Mouse (Mus musculus) MEL-GATA-1-ER (cell line): ENCODE measurements at regions not wholly inside any gene's neighbourhood (a gene's known extent, or its start where the extent isn't known, plus 50 kb on each side); places are given as distances from the start of the nearest gene placed in this dataset.

Experiments
- DNase-seq: peaks from one replicate; pipeline ENCODE4 v3.0.0-alpha.2; 2012; ENCODE audit warnings: low read depth; ENCODE audit errors: extremely low read depth

DNA sequence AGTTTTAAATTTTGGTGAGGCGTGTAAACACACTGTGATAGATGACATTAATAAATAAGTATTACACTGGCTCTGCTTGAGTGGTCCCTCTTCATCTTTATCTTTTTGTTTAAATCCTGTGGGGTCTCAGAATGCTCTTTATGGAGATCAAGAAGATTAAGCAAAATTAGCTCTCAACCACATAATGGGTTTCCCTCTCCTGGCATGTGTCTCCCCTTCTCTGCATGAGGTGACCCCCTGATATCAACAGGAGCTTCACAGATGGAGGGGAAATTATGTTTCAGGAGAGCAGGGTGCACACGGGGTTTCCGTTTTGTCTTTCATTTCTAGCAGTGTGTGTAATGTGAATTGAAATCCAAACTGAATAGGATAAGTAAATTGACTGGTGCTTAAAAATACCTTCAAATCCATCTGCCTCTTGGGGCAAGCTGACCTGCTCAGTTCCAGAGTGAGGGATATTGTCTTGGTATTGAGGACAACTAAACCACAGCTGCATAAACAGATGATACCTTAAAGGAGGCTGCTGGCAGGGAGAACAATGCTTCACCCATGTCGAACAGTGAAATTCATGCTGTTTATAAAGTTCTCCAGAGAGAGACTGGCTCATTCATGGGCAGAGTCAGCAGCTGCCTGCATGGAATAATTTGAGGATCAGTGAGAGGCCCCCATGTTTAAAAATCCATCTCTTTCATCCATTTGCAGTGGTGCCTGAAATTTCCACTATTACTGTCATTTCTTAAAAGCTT, 518.3 kb upstream of the Nr2f1 start:
- DNase-seq: no peak

DNA sequence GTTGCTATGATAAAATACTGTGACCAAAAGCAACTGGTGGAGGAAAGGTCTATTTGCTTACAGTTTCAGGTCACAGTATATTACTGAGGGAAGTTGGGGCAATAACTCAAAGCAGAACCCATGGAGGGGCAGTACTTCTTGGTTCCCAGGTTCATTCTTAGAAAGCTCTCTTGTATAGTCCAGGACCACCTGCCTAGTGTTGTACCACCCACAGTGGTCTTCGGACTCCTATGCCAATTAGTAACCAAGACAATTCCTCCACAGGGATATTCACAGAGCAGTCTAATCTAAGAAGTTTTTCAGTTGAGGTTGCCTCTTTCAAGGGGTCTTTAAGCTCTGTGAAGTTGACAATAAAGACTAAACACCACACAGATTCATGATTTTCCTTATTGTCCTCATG, 517.6 kb upstream of the Nr2f1 start:
- no peak for DNase-seq

DNA sequence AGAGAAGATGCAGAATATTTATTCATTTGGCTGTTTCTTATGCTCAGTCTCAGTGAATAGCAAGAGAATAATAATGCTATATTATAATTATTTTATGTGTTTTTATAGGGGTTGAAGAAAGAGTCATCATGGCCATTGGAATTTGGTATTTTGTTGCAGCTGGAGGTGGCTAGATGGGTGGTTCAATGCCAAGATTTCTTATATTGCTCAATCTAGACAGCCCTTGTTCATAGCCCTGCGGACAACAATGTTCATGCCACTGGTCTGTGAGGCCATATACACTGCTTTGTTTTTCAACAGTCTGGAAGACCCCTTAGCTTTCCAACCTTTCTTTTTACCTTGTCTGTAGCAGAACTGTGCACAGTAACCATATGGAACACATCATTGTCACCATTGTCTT, 505.1 kb upstream of the Nr2f1 start:
- no peak for DNase-seq

DNA sequence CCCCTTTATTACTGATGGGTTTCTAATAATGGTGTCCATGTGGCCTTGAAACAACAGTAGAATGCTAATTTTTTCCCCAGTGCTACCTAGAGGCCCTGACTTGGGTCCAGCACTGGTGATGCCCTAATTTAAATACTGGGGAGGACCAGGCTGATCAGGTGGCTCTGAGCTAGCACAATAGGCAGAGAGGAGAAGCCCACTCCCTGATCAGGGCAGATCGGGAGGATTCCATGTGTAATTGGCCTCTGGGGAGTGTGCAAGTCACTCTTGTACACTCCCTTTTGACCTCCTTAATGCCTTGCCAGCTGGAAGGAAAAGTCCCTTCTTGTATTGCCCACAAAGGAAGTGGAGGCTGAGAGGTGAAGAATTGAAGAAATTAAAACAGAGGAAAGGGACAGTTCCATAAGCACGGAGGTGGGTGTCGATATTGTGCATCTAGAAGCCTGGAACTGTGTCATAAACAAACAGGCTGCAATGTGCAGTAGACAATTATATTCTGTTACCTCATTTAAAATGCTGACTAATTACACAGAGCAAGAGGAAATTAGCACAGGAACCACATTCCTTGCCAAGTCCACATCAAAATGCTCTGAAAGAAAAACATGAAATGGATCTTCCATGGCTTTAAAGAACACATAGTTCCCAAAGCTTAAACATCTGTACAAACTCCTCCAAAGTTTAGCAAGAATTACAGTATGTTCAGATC, 498.4 kb upstream of the Nr2f1 start:
- no peak for DNase-seq

DNA sequence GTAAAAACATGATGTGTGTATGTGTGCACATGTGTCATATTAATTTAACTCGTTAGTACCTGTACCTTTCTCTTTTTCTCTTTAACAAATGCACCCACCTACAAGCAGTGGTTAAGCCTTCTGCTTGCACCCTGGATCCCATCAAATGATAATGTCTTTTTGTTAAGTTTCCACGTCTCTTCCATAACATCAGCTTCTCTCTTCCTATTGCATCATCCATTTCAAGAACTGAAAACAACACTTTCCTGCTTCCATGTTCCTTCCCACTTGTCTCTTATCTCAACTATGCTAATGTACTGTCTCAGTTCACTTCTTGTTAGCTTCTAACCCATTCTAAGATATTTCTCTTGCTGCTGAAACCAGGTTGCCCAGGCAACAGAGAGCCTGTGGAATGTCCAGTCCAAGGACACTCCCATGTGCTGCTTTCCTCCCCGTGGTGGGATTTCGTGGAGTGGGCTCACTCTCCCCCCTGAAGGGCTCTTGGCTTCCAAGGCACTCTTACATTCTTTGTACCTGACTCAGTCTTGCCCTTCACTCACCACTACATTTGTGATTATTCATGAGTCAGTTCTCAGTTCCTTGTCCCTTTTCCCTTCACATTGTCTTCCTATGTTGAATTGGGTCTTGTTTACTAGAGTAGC, 479.8 kb upstream of the Nr2f1 start:
- no peak for DNase-seq

DNA sequence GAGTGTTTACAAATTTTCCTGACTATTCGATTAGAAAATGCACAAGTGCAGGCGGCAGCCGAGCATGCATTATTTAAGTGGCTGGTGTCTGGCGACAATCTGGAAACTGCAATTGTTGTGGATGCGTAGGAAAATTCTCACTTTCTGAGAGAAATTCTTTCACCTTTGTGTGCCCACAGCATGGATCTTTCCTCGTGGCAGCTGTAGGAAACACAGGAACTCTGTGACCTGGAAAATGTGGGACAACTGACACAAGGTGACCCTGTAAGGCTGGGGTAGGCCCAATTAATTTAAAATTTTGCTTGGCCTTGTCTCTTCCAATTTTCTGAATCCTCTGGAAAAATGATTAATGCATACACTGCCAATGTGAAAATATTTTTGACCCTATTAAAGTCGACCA, 478.7 kb upstream of the Nr2f1 start:
- no peak for DNase-seq

DNA sequence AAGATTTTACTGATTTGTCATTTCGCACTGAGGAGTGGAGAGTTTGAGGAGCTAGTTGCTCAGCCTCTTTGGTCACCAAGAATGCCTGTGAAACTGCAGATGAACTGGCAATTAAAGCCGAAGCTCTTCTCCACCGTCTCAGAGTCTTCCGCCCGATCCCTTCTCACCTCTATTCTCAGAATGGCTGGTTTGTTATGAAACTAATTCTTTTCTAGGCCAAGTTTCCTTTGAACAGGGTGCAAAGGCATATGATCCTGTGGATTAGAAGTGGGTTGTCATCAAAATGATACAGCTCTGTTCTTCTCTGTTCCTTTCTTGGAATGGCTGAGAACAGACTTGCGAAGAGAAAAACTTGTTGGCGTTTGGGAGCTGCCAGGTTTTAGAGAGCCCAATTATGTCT, 458.7 kb upstream of the Nr2f1 start:
- DNase-seq: no peak

DNA sequence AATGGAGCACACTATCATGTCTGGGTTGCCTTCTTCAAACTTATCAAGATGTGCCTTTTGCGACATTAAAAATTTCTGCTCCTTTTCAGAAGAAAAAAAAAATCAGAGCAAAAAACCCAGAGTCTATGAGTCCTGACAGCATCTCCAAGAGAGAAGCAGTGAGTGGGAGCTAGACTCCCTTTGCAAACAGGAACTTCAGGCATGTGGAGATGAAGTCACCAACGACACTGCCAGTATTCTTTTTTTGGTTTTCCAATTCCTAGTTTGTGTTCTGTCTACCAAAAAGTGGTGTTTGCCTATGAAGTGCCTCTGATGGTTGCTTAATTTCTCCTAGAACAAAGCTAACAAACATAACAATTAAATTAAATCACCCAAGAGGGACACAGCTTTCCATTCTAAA, 457.2 kb upstream of the Nr2f1 start:
- DNase-seq: no peak

DNA sequence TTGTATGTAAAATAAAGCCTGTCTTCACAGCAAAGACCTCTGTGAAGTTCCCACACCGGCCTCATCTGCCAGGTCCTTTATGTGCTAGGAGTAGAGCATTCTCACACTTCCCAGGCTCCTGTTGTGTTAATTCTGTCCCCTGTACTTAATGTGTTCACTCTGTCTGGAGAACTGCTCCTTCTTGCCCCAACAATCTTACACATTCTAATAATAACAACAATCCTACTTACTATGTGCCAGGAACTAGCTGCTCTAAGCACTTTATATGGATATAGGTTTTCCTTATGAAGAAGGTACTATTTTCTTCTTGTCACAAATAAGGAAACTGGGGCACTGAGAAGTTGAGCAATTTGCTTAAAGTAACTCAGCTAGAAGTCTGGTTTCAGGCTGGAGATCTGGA, 456.6 kb upstream of the Nr2f1 start:
- no peak for DNase-seq

DNA sequence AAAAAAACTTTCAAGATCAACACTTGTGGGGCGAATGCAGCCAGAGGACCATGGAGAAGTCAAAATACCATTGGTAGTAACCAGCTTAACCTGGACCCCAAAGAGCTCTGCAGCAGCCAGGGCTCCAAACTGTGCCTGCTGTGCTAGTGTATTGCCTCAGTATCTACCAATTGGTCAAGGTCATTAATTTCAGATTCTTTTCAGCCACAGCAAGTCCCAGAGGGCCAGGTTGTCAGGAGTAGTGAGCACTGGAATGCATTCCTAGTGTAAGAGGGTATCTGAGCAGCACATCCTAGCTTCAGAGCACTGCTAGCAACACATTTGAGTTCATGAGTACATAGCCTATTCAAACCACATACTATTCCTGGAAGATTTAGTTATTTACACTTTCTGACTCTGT, 451.3 kb upstream of the Nr2f1 start:
- no peak for DNase-seq

DNA sequence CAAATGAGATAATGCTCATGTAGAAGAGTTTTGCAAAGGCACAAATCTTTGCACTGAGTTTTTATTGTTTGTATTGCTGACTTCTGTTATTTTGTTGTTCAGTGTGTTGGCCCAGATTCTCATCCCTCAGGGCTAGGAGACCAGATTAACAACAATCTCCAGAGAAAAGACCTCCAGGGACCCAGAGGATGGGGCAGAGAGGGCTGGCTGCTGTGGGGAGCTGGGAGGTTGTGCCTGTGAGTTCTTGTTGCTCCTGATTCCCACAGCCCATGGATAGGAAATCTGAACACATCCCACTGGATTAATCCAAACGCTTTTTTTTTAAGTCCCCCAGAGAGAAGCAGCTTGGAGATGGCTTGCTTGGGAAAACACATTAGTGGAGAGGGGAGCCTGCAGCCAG, 445.0 kb upstream of the Nr2f1 start:
- no peak for DNase-seq

DNA sequence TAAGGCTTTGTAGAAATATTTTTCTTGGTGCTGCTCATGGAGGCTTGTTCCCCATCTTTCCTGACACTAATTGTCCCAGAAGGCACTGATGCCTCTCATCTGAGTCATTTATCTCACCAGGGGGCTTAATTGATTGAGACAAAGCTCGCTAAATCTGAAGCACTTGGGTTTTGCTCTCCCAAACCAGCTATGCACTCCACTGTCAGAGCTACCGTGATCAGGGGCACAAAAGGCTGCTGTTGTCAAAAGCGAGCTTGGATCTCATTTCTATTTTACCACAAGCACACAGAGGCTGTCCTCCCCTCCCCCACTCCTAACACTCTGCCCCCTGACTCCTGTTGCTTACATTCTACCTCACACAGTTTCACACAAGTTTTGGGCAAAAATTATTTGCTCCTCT, 443.5 kb upstream of the Nr2f1 start:
- no peak for DNase-seq

DNA sequence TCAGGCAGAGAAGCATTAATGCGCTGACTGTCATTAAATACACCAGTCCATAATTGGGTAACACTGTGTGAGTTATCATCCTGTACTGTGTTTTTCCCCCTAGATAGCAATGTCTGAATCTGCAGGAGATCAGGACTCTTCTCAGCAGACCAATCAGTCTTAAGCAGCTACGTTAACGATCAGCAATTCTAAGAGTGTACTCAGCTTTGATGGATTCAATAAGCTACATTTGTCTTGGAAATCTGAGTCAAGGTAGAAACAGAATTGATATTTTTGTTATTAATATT, 442.8 kb upstream of the Nr2f1 start:
- no peak for DNase-seq

DNA sequence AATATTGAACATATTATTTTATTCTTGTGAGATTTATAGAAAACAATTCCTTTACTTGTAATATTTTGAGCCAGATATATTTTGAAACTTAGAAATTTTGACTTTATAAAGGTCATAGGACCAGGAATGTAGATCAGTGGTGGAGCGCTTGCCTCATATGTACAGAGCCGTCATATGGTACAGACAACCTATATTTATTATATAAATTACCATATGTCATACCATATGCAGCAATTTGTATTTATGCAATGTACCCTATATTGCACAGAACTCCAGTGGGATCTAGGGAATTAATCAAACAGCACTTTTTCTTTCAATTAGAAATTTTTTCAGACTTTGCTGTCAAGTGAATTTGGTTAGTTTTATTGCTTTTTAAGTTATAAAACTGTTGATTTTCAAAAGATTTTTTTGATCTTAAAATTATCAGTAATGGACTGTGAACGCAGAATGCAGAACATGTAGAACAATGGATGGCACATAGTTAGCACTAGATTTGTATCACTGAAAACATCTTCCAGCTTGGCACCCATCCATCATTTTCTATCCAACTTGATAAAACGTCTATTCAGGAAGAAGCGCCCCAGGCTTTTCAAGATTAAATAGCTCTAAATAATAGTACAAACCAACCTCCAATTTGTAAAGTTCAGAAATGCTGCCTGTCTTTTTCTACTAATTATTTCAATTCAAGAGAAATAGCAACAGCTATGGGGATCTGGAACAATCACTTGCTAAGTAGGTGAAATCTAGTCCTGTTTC, 442.3 kb upstream of the Nr2f1 start:
- no peak for DNase-seq

DNA sequence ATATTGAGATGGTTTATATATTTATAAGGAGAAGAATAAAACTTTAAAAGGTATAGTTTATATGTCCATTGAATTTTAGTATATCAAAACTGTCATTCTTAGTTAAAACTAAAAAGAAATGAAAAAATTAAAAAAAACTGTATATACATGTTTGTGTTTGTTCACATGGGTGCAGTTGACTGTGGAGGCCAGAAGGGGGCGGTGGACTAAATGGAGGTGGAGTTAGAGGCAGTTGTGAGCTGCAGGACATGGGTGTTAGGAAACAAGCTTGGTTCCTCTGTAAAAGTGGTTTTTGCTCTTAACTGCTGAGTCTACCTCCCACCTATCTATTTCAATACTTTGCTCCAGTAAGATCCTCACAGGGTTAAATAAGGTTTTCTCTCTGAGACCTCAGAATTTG, 440.8 kb upstream of the Nr2f1 start:
- peak; percentile 1 for DNase-seq

DNA sequence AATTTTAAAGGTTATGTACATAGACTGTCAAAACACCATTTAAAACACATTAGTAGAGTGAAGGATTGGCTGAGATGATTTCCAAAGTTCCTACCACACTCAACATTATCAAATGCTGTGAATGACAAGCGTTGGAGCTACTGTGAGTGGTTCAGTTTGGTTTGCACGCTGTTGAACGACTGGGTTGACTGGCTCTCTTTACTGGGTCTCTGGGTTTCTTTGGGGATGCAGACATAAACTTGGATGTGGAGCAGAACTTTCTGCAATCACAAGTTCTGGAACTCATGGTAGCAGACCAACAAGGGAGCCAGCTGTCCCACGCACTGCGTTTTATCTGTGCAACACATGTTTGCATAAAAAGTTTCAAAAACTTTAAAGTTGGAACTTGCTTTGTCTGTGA, 438.9 kb upstream of the Nr2f1 start:
- no peak for DNase-seq

DNA sequence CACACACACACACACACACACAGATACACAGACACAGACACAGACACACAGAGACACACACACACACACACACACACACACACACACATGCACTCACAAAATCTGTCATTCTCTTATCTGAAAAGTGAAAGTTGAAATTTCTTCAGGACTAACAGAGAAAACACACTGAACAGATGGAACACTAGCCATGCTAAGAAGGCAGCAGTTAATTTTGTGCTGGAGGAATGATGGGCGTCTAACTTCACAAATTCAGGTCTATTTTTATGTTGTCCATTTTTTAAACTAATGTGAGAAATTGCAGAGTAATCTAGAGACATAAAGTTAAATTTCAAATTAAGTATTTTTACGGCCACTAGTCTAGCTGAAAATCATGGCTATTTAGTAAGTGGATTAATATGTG, 432.1 kb upstream of the Nr2f1 start:
- DNase-seq: no peak

DNA sequence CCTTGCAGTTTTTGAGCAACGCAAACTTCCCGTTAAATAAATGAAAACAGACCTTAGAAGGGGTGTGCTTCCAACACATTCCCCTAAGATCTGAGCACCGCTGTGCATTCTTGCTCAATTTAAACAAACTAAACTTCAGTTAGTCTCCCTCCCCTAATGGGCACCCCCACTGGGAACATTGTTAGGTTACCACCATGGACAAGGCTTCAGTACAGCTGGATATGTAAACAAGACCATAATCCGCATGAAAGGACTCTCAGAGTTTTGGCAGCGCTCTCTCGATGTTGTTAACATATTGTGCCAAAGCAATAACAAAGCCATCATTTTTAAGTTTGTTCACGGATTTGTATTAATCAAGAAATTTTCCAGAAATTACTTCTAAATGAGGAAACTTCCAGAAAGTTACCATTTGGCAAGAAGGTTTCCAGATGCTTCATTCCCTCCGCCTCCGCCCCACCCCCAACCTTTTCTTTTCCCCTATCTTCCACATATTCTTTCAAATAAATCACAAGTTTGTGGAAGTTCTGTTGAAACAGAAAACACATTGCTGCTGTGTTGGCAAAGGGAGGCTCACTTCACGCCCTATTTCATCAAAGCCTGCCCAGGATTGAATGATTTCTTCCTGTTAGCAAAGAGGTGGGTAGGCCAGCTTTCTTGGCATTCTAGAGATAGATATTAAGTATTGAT, 429.6 kb upstream of the Nr2f1 start:
- no peak for DNase-seq

DNA sequence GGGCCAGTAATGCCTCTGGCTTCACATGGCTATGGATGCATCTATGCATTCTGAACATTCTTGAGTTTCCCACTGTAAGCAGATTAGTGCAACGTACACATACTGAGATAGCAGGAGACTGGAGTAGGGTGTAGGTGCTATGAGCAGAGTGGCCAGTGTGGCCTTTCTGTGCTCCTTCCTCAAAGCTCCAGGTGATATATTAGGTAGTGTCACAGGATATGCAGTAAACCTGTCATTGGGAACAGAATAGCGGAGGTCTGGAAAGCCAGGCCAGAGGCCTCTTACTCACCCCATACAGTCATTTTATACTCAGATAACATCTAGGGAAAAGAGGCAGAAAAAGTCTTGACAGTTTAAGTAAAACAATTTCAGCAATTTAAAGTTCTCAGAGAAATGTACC, 424.1 kb upstream of the Nr2f1 start:
- no peak for DNase-seq

DNA sequence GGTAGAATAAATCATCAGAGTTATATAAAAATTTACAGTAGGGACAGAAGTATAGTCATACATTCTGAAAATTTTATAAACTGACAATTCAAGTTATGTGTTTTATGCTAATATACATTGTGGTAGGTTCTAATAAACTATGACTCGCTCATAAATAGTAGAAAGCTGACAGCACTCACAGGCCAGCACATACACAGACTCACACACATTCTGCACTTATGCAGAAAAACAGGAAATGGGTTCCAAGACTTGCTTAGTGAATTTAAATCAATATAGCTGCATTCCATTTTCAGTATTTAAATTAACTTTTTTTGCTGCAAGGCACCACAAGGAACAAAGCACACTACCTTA, 403.3 kb upstream of the Nr2f1 start:
- no peak for DNase-seq

DNA sequence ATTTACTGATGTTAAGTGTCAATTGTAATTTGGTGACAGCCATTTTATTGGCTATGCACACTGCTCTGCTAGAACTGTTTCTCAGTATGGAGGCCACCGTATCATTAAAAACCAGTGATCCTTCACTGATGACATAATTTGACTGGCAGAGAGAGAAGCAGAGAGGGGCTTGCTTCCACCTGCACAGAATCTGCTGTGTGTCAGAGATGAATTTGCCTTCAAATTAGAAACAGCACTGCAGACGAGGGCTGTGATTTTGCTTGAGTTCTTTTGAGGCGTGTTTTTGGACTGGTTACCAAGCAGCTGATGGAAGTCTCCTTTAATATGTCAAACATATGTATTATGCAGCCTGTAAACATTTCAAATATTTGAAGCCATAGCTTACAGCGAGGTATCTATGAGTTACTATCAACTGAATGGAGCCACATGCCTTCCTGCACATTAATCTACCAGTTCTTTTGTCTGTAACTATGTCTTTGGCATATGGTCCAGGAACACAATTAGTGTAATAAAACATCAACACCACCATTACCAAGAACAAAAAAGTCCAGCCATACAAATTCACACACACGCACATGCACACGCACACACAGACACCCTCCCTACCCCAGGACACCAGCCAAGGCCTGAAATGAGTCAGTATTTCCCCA, 402.8 kb upstream of the Nr2f1 start:
- DNase-seq: no peak
